Mouse (Mus musculus) adrenal gland (tissue): Measurements from ENCODE around the gene Ergic2.

Source experiments
- intact Hi-C: fragments of 180-260 bp; cut with DNase I; formaldehyde crosslinking; loops from one replicate; pipeline ENCODE4 v1.15.1; 2025
- long read RNA-seq, 2 experiments: library from polyadenylated mRNA; unstranded; transcript quantifications; one replicate each; pipeline ENCODE4 v2.0.0; 2020; ENCODE audit warnings: borderline replicate concordance in 1 of 2; ENCODE audit not compliant: insufficient replicate concordance in 1 of 2

The Ergic2 gene
- long read RNA-seq, experiment 1, full-length matches to known transcripts: 73 of 86 reads
- long read RNA-seq, experiment 1, partial matches to known transcripts: 2 of 86 reads
- long read RNA-seq, experiment 1, other reads (novel, unspliced or antisense): 11 of 86 reads
- long read RNA-seq, experiment 2, full-length matches to known transcripts: 104 of 125 reads
- long read RNA-seq, experiment 2, partial matches to known transcripts: 3 of 125 reads
- long read RNA-seq, experiment 2, other reads (novel, unspliced or antisense): 18 of 125 reads

DNA sequence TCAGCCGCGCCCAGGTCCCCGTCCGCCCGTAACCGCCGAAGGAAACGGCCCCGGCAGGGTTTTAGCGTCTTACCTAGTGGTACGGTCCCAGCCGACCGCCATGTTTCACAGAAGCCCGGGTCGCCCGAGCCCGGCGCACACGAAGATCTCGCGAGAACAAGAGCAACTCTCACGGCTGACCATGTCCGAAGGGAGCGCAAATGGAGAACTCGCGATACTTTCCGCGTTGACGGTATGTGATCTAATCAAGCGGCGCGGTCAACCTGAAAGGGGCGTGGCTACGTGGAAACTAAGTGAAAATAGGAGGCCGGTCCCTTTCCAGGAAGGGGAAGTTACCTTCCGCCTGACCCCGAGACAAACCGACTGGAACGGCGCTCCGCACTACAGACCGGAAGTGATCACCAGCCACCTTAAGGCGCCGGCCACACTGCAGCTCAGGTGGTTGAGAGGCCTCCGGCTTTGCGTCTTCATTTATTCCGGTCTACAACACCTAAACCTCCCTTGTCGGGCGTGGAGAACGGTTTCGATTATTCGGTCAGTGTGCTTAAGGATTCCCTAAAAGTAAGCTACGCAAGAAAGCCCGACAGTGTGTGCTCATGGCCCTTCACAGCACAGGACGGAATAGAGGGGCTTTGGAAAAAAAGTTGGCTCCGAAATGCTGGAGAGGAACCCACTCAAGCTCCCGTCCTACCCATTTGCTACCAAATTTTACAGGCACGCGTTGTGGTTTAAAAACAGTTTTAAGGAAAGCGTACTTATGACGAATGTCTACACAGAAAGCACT is at the start of gene Ergic2:
TSS of gene Ergic2 (minus strand) at position 478 of the 784 bp plus-strand sequence.
- intact Hi-C loops: loop anchor here (10.0 kb wide), 1 partner anchor 683 kb away; the partner anchor contains the start of gene Caprin2

GRCm38 (mm10) chr6:148260729-148261101 is 48.5 kb upstream of the Ergic2 start:
- intact Hi-C loops: no loop called here

DNA sequence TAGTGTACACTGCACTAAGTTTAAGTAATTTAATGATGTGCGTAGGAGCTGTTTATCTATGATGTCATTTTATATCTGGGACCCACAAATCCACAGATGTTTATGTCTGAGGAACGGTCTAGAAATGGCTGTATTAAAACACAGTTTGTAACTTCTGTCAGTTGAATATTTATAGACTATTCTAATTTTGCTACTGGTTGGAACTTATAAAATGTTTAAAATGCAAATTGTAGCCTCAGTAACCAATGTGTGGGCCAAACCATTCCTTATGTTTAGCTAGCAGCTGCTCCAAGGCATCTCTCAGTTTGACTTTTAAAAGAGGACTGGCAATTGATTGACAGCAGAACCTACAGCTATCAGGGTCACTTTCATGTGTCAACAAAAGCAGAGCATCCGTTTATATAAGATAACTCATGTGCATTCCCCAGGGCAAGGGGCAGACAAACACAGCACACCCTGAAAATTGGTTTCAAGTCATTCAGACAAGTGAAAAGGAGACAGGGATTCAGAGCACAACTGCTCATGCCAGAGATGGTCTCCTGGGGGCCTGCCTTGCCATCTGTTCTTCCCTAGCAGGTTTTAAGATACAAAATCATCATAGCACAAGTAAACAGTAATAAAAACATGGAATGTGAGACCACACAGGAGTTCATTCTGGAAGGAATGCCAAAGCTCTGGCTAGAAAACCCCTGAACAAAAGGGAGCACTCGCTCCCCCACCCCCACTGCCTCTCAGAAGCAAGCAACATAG is 48.0 kb upstream of the Ergic2 start:
- intact Hi-C loops: loop anchor here (10.0 kb wide), 1 partner anchor 425 kb away; no protein-coding TSS in a partner anchor

GRCm38 (mm10) chr6:148259074-148259473 is 46.9 kb upstream of the Ergic2 start:
- intact Hi-C loops: loop anchor here (10.0 kb wide), 1 partner anchor 426 kb away; no protein-coding TSS in a partner anchor

- intact Hi-C loops: loop anchor here (10.0 kb wide), 1 partner anchor 427 kb away; no protein-coding TSS in a partner anchor
Measured at GRCm38 (mm10) chr6:148257805-148258204, 45.6 kb upstream of the Ergic2 start.

GRCm38 (mm10) chr6:148256109-148256508 is 43.9 kb upstream of the Ergic2 start:
- intact Hi-C loops: loop anchor here (10.0 kb wide), 1 partner anchor 429 kb away; no protein-coding TSS in a partner anchor

DNA sequence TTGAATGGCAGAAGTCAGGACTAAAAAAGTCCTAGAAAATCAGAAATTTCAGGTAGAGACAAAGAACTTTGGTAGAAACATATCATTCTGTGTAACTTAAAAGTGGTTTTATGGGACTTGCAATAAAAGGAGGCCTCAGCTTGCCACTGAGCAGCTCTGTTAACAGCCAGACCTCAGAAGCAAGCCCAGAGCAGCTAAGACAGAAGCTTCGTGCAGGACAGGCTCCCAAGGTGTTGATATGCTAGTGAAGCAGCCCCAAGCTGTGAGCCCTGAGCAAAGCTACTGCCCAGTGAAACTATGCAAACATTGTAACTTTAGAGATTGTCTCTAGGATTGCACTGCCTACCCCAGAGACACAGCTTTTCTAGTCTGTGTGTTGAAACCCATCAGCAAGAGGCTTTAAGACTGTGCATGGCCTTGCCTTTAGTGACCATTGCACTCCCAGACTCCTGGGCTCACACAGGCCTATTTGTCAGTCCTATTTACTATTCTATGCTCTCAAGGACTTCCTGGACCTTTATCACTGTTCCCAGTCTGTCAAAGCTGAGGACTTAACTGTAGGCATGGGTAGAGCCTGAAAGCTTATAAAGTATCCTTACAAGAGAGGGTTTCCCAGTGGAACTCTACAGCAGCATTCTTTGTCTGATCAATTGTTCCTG is 43.4 kb upstream of the Ergic2 start:
- intact Hi-C loops: loop anchor here (10.0 kb wide), 1 partner anchor 429 kb away; no protein-coding TSS in a partner anchor

GRCm38 (mm10) chr6:148249221-148249620 is 37.0 kb upstream of the Ergic2 start:
- intact Hi-C loops: no loop called here

- intact Hi-C loops: no loop called here
Measured at GRCm38 (mm10) chr6:148248625-148249024, 36.5 kb upstream of the Ergic2 start.

DNA sequence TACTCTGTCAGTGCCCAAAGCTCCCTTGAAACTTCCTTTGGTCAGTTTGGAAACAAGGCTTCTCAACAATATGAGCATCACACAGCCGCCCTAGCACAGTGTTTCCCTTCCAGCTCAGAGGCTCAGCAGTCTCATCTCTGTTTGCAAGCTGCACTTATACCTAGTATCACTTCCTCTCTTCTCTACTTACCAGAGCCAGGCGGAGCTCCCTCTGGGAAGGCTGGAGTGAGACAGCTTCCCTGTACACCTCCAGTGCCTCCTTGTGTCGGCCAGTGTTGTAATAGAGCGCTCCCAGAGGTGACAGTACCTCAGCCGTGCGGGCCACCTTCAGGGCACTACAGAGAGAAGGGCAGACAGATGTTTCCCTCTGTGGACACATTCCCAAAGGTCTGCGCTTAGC is 34.4 kb upstream of the Ergic2 start:
- intact Hi-C loops: no loop called here

- intact Hi-C loops: no loop called here
Measured at GRCm38 (mm10) chr6:148244836-148245235, 32.7 kb upstream of the Ergic2 start.

GRCm38 (mm10) chr6:148242304-148242703 is 30.1 kb upstream of the Ergic2 start:
- intact Hi-C loops: no loop called here

DNA sequence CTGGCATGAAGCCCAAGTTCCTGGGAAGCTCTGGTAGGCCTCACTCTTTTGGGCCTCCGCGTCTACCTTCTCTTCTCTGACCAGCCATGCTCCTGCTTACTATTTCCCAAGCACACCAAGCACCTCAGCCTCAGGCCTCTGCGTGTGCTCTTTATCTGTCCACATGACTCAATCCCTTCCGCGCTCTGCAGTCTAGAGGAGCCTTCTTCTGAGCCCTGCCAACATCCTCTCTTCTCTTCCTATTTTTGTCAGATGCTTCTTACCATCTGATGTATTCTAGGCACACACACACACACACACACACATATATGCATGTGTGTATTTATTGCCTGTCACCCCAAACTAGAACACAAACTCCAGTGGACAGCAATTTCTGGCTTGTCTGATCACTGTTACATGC is 29.5 kb upstream of the Ergic2 start:
- intact Hi-C loops: no loop called here

DNA sequence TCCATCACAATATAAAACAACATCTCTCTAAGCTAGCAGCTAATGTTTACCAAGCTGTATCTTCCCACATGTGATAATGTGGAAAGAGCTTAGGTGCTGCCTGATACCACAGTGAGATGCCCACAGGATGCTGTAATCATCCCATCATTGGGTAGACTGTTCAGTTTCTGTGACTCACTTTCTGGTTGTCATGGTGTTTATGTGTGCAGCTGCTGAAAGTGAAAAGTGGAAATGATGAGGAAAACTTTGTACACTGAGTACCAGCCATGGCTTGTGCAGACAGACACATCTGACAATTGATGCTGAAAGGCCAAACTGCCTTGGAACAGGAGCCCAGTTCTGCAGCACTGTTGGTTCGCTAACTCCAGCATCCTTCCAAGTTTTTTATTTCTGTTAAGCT is 27.1 kb upstream of the Ergic2 start:
- intact Hi-C loops: no loop called here

- intact Hi-C loops: no loop called here
Measured at GRCm38 (mm10) chr6:148237453-148237852, 25.3 kb upstream of the Ergic2 start.

GRCm38 (mm10) chr6:148234105-148234828 is 22.1 kb upstream of the Ergic2 start:
- intact Hi-C loops: no loop called here

DNA sequence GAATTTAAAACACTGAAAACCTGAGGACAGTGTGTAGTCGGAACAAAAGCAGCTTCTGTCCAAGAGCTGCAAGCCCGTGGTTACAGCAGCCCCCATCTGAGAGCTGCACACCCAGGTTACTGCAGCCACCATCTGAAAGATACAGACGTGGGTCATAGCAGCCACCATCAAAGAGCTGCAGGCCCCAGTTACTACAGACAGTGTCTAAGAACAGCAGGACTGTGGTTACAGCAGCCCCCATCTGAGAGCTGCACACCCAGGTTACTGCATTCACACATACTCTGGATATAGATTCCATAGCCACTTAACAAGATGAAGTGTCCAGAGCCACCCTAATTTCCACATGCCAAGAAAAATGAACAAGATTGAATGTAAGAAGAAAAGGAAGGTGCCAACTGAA is 15.4 kb upstream of the Ergic2 start:
- intact Hi-C loops: no loop called here

DNA sequence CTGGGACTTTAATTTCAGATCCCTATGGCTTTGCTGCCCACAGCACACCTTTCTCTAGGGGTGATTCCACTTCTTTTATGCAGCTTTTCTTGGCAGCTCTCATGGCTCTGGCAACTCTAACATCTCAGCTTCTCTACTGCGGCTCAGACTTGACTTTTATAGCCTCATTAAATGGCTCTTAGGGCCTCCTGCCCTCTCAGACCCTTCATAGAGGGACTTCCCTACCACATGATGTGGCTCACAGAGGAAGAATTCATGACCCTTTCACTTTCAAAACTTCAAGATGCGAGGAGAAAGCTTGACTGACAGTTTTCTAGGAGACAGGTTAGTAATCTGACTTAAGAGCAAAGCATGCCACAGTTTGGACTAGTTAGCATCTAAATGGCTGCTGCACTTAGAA is 10.5 kb upstream of the Ergic2 start:
- intact Hi-C loops: no loop called here

DNA sequence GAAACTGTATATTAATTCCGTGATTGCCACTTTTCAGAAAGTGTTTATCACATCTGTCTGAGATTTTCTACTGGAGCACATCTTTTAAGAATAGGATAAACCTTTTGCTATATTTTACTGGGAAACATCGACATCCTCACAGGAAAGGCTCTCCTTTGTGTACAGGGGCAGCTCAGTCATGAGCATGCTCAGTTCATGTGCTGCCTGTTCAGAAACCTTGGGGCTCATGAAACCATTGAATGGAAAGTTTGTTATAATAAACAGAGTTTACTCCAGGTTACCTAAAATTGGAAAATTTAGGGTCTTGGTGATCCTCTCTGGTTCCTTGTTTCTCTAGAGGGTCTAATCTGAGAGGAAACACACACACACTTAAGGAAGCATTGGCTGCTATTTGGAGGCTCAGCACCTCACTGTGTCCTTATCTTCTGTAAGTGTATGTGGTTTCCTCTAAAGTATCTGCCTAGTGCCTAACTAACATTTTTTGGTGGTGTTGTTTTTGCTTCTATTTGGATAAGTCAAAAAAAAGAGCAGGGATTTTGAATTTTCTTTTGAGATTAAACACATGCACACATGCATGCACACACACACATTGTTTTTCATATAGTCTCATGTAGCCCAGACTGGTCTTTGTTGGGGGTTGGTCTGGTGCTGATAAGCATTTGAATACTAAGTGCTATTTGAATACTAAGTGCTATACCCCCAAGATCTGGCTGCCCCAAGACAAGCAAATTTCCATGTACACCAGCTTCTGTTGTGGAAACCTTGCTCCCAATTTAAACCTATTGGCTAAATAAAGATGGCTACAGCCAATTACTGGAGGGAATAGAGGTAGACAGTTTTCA is 6.3 kb upstream of the Ergic2 start:
- intact Hi-C loops: loop anchor here (10.0 kb wide), 1 partner anchor 676 kb away; the partner anchor contains the start of gene Caprin2
